16 mouse cellular contexts compared by ENCODE assay signal in the genomic region with DNA sequence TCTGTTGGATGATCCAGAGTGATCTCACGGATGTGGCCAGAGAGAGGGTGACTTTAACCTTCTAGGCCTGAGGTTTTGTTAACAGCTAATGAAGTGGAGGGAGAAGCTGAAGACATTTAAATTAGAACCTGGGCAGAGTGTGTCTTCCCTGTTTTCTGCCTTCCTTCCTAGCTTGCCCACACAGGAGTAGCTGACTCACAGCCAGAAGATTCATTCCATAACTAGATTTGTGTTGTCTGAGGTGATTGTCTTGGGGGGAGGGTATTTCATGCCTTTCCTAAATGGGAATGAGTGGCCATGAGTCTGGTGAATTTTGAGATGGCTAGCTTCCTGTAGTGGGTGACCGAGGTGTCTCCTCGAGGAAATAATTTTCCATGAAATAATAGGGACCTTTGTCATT. TPM values are rescaled to one million over a fixed set of nuclear protein-coding genes. Genes with fewer than 3 reads are reported as not detected.
DNase-seq lines count a peak whose midpoint lies in the region; ATAC-seq and TF ChIP-seq lines count a peak whose summit lies in the region.
"Had no signal": no experiment of that assay in that cellular context is flagged by ENCODE, and none has a peak within 500 bp of the region (broad histone marks: within the 10 kb centered on the region; RNA-seq: fewer than 3 reads in every experiment).

No protein-coding gene starts in this region.

- H3K4me2 ChIP-seq in embryonic facial prominence, embryonic 12.5 days (replicated peaks) = peak overlapping the region; percentile 3; the same call in 1 of the 2 replicates
- no peak overlapping the region for H3K4me2 ChIP-seq in heart, postnatal 0 days (ENCODE audit: low read depth, low read length)
- H3K4me2 ChIP-seq in intestine, postnatal 0 days (replicated peaks; ENCODE audit: low read depth) = no peak overlapping the region
- H3K4me2 ChIP-seq: forebrain, embryonic 15.5 days; midbrain, embryonic 11.5 days had no signal

- H3K27ac ChIP-seq in embryonic facial prominence, embryonic 12.5 days = 0 out of 2 replicates have a peak overlapping the region, but pooled peaks have one; percentile 6
- no peak overlapping the region for H3K27ac ChIP-seq in embryonic facial prominence, embryonic 10.5 days (replicated peaks)
- peak overlapping the region; percentile 43; the same call in 1 of the 2 replicates for H3K27ac ChIP-seq in heart, postnatal 0 days (ENCODE audit: low read depth)
- H3K27ac ChIP-seq in intestine, postnatal 0 days (ENCODE audit: low read depth, low read length) = no peak overlapping the region; the same call in 1 of the 2 replicates
- H3K27ac ChIP-seq: forebrain, embryonic 15.5 days had no signal

- no peak for TF ChIP-seq EP300 in heart, postnatal 0 days (IDR thresholded peaks at IDR 0.05; ENCODE audit: low read depth)

- no peak for ATAC-seq in embryonic facial prominence, embryonic 12.5 days (ENCODE audit: insufficient number of reproducible peaks, insufficient read depth, low FRiP score, low TSS enrichment)
- no peak for ATAC-seq in heart, postnatal 0 days (ENCODE audit: insufficient read depth, low read depth)
- ATAC-seq in intestine, postnatal 0 days = no peak
- ATAC-seq: forebrain, embryonic 15.5 days had no signal

- H3K9ac ChIP-seq in embryonic facial prominence, embryonic 12.5 days = no peak overlapping the region
- no peak overlapping the region for H3K9ac ChIP-seq in heart, postnatal 0 days (replicated peaks; ENCODE audit: low read depth, low read length)
- H3K9ac ChIP-seq in intestine, postnatal 0 days (ENCODE audit: low read depth, low read length) = 0 out of 2 replicates have a peak overlapping the region, but pooled peaks have one; percentile 3
- H3K9ac ChIP-seq: forebrain, embryonic 15.5 days had no signal

- no peak for DNase-seq in embryonic facial prominence, embryonic 10.5 days (ENCODE audit: low spot score)
- no peak for DNase-seq in heart, postnatal 0 days (ENCODE audit: low spot score)
- no peak for DNase-seq in heart, adult 11 months
- no peak for DNase-seq in urinary bladder, postnatal 36 days (ENCODE audit: low spot score in 2 of 2)
- DNase-seq in spleen, postnatal 36 days (ENCODE audit: low spot score in 2 of 2) = no peak
- DNase-seq: adrenal gland, adult 8-10 months; cerebellum, postnatal 10 days; gastrocnemius, postnatal 10 days; kidney, adult 2 months had no signal

- H3K4me3 ChIP-seq in embryonic facial prominence, embryonic 12.5 days = no peak overlapping the region
- no peak overlapping the region for H3K4me3 ChIP-seq in embryonic facial prominence, embryonic 10.5 days
- H3K4me3 ChIP-seq in heart, postnatal 0 days (ENCODE audit: low read depth, low read length) = no peak overlapping the region
- peak overlapping the region; percentile 48 for H3K4me3 ChIP-seq in E14TG2a.4 (replicated peaks; ENCODE audit: low read length)
- H3K4me3 ChIP-seq in intestine, postnatal 0 days (ENCODE audit: low read depth, low read length) = no peak overlapping the region
- H3K4me3 ChIP-seq: forebrain, embryonic 15.5 days; myocyte had no signal

- H3K9me3 ChIP-seq in embryonic facial prominence, embryonic 12.5 days = no peaks in the 10 kb centered on the region
- H3K9me3 ChIP-seq in embryonic facial prominence, embryonic 10.5 days = no peaks in the 10 kb centered on the region
- H3K9me3 ChIP-seq in heart, postnatal 0 days (replicated peaks; ENCODE audit: control insufficient read depth, low read length) = no peaks in the 10 kb centered on the region
- no peaks in the 10 kb centered on the region for H3K9me3 ChIP-seq in E14TG2a.4 (ENCODE audit: low read length)
- no peaks in the 10 kb centered on the region for H3K9me3 ChIP-seq in intestine, postnatal 0 days (ENCODE audit: control insufficient read depth)
- H3K9me3 ChIP-seq: forebrain, embryonic 15.5 days had no signal

- WGBS in embryonic facial prominence, embryonic 12.5 days = 56% methylated on average over 3 of the region's 3 CpGs
- 65% methylated on average over 3 of the region's 3 CpGs for WGBS in embryonic facial prominence, embryonic 10.5 days
- WGBS in heart, postnatal 0 days = 39% methylated on average over 3 of the region's 3 CpGs
- 18% methylated on average over 3 of the region's 3 CpGs for WGBS in intestine, postnatal 0 days

- peaks cover 40% of the 10 kb centered on the region for H3K4me1 ChIP-seq in embryonic facial prominence, embryonic 12.5 days
- peaks cover 39% of the 10 kb centered on the region for H3K4me1 ChIP-seq in embryonic facial prominence, embryonic 10.5 days
- H3K4me1 ChIP-seq in heart, postnatal 0 days (ENCODE audit: control insufficient read depth, insufficient read depth) = peaks cover 51% of the 10 kb centered on the region
- peaks cover 97% of the 10 kb centered on the region for H3K4me1 ChIP-seq in E14TG2a.4 (replicated peaks; ENCODE audit: low read depth, low read length)
- H3K4me1 ChIP-seq in intestine, postnatal 0 days (replicated peaks; ENCODE audit: control insufficient read depth, insufficient read depth, low read length) = peaks cover 25% of the 10 kb centered on the region

- TF ChIP-seq CTCF in heart, postnatal 0 days (IDR thresholded peaks at IDR 0.05; ENCODE audit: low read depth) = no peak
- no peak for TF ChIP-seq CTCF in E14TG2a.4 (conservative IDR thresholded peaks at IDR 0.05; ENCODE audit: low read length)
- no peak for TF ChIP-seq CTCF in intestine, postnatal 0 days (IDR thresholded peaks at IDR 0.05; ENCODE audit: low read depth)

- no peaks in the 10 kb centered on the region for H3K36me3 ChIP-seq in embryonic facial prominence, embryonic 12.5 days
- H3K36me3 ChIP-seq in embryonic facial prominence, embryonic 10.5 days (replicated peaks) = no peaks in the 10 kb centered on the region
- H3K36me3 ChIP-seq in heart, postnatal 0 days (replicated peaks; ENCODE audit: control insufficient read depth, insufficient read depth, low read length) = no peaks in the 10 kb centered on the region
- peaks cover 32% of the 10 kb centered on the region for H3K36me3 ChIP-seq in E14TG2a.4 (ENCODE audit: insufficient read depth, low read length)
- no peaks in the 10 kb centered on the region for H3K36me3 ChIP-seq in intestine, postnatal 0 days (ENCODE audit: control insufficient read depth, insufficient read depth)
- H3K36me3 ChIP-seq: forebrain, embryonic 15.5 days had no signal

- H3K27me3 ChIP-seq in embryonic facial prominence, embryonic 12.5 days = no peaks in the 10 kb centered on the region
- H3K27me3 ChIP-seq in embryonic facial prominence, embryonic 10.5 days (replicated peaks; ENCODE audit: low read depth, poor library complexity, severe bottlenecking) = no peaks in the 10 kb centered on the region
- no peaks in the 10 kb centered on the region for H3K27me3 ChIP-seq in heart, postnatal 0 days (ENCODE audit: control insufficient read depth, insufficient read depth, low read length)
- no peaks in the 10 kb centered on the region for H3K27me3 ChIP-seq in E14TG2a.4 (ENCODE audit: insufficient read depth, low read length)
- no peaks in the 10 kb centered on the region for H3K27me3 ChIP-seq in intestine, postnatal 0 days (replicated peaks; ENCODE audit: control insufficient read depth, insufficient read depth, low read length)
- H3K27me3 ChIP-seq: CH12.LX; forebrain, embryonic 15.5 days had no signal

RNA-seq across cellular contexts. Expression of a gene that starts 7.5 kb away (rescaled TPM):
- polyA plus RNA-seq in embryonic facial prominence, embryonic 12.5 days (2016; fragmentation: Nextera tagmentation; extraction: Ambion mirVana) = 17.5 and 23.7 TPM in 2 replicates
- 17.2 and 18.6 TPM in 2 replicates for polyA plus RNA-seq in embryonic facial prominence, embryonic 10.5 days (2016; fragmentation: Nextera tagmentation; extraction: Ambion mirVana)
- total RNA-seq in heart, postnatal 0 days (2014; rRNA removed; ENCODE audit: low replicate concordance) = 18.2 and 21.8 TPM in 2 replicates
- polyA plus RNA-seq in heart, postnatal 0 days (2015; fragmentation: Nextera tagmentation; extraction: Ambion mirVana) = 6.7 and 8.3 TPM in 2 replicates
- polyA plus RNA-seq in intestine, postnatal 0 days (2015; fragmentation: Nextera tagmentation; extraction: Ambion mirVana) = 9.6 and 11.5 TPM in 2 replicates

Comparison
In these comparisons a context has a peak if more than half of its experiments do, and no peak if none do; other contexts are left out.
1. H3K27ac ChIP-seq: peak in embryonic facial prominence, embryonic 12.5 days (single experiment) and heart, postnatal 0 days (single experiment); none in embryonic facial prominence, embryonic 10.5 days (single experiment) and intestine, postnatal 0 days (single experiment).